Mouse (Mus musculus): Measurements from ENCODE around the gene Cdk17. TPM values are rescaled to one million over a fixed set of nuclear protein-coding genes. Genes with fewer than 3 reads are reported as not detected.

The Cdk17 gene
- polyA plus RNA-seq, 1 experiment from 2014 or later = 34.4 TPM

DNA sequence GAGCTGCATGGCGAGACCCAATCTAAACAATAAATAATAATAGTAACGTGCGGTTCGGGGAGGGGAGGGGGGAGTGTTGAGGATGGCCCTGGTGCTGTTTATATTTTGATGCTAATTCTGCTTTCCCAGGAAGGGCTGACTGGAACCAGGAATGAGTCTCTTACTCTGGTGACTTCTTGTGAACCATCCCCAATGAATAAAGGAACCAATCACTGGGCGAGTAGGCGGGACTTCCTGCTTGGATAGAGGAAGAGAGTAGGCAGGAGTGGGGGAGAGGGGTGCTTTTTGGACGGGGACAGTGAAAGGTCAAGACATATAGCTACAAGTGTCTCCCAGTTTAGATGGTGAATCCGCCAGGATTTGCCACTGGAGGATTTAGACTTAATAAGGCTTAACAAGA lies 117.7 kb downstream of the Cdk17 start:
- Histone ChIP-seq H3K27me3 (ENCODE audit: control insufficient read depth, insufficient read depth, low read length) (0 out of 2 replicates have a peak, but pooled peaks cover 2% of the 10 kb centered on the region), H3K4me2 (ENCODE audit: low read depth, low read length, severe bottlenecking) (no peak overlapping the region), H3K4me3 (ENCODE audit: low read depth, low read length) (no peak overlapping the region), H3K36me3 (ENCODE audit: control insufficient read depth, insufficient read depth, low read length) (no peaks in the 10 kb centered on the region), H3K27ac (ENCODE audit: low read depth, low read length) (no peak overlapping the region), H3K4me1 (replicated peaks; ENCODE audit: control insufficient read depth, insufficient read depth, low read length) (peaks cover 16% of the 10 kb centered on the region; the same call in 1 of the 2 replicates), H3K9ac (ENCODE audit: low read length) (no peak overlapping the region), H3K9me3 (ENCODE audit: control insufficient read depth, low read length) (no peaks in the 10 kb centered on the region)
- ATAC-seq (replicated peaks; ENCODE audit: low FRiP score) = no peak
- WGBS = 79% methylated on average over 8 of the region's 8 CpGs
- no peak for DNase-seq (ENCODE audit: low spot score)

DNA sequence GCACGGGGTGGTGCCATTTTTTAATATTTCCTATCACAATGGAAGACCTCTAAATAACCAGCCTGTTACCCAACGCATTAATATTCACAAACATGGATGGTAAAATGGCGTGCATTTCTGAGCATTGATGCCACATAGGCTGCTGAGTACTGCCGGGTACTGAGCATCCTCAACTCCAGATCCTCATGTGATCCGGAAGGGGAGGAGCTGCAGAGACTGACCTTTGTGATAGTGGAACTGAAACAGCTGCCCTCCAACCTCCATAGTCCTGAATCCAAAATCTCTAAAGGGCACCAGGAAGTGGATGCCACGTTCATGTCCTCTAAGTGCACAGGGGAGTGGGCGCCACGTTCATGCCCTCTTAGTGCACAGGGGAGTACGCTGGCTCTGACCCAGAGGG lies 118.4 kb downstream of the Cdk17 start:
- H3K27me3 ChIP-seq (ENCODE audit: control insufficient read depth, insufficient read depth, low read length) = 0 out of 2 replicates have a peak, but pooled peaks cover 2% of the 10 kb centered on the region
- H3K27ac ChIP-seq (ENCODE audit: low read depth, low read length) = no peak overlapping the region
- H3K9ac ChIP-seq (ENCODE audit: low read length) = no peak overlapping the region
- no peaks in the 10 kb centered on the region for H3K9me3 ChIP-seq (ENCODE audit: control insufficient read depth, low read length)
- peaks cover 16% of the 10 kb centered on the region; the same call in 1 of the 2 replicates for H3K4me1 ChIP-seq (replicated peaks; ENCODE audit: control insufficient read depth, insufficient read depth, low read length)
- no peak overlapping the region for H3K4me3 ChIP-seq (ENCODE audit: low read depth, low read length)
- 91% methylated on average over 9 of the region's 9 CpGs for WGBS
- H3K4me2 ChIP-seq (ENCODE audit: low read depth, low read length, severe bottlenecking) = no peak overlapping the region
- no peaks in the 10 kb centered on the region for H3K36me3 ChIP-seq (ENCODE audit: control insufficient read depth, insufficient read depth, low read length)
- ATAC-seq (replicated peaks; ENCODE audit: low FRiP score) (no peak), DNase-seq (ENCODE audit: low spot score) (no peak)

DNA sequence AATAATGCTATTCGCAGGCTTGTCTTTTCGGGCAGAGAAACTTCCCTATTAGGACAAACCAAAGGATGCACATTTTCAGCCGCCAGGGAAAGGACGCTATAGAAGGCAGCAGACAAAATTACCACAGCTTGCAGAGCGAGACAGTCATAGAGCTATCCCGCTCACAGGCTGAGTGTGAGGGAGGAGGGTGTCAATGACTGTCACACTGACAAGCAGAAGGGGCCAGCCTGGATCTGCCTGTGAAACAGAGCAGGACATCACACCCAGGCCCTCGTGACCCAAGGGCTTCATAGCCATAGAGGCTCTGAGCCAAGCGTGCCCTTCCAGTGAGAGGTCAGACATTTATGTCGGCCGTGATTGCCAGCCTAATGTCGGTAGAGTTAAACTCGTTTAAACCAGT lies 119.9 kb downstream of the Cdk17 start:
- H3K4me2 ChIP-seq (ENCODE audit: low read depth, low read length, severe bottlenecking) = no peak overlapping the region
- ATAC-seq (replicated peaks; ENCODE audit: low FRiP score) (no peak), DNase-seq (ENCODE audit: low spot score) (no peak)
- 0 out of 2 replicates have a peak, but pooled peaks cover 2% of the 10 kb centered on the region for H3K27me3 ChIP-seq (ENCODE audit: control insufficient read depth, insufficient read depth, low read length)
- H3K4me3 ChIP-seq (ENCODE audit: low read depth, low read length) = no peak overlapping the region
- no peaks in the 10 kb centered on the region for H3K9me3 ChIP-seq (ENCODE audit: control insufficient read depth, low read length)
- WGBS = 87% methylated on average over 12 of the region's 12 CpGs
- peaks cover 16% of the 10 kb centered on the region; the same call in 1 of the 2 replicates for H3K4me1 ChIP-seq (replicated peaks; ENCODE audit: control insufficient read depth, insufficient read depth, low read length)
- H3K27ac ChIP-seq (ENCODE audit: low read depth, low read length) = no peak overlapping the region
- H3K36me3 ChIP-seq (ENCODE audit: control insufficient read depth, insufficient read depth, low read length) = no peaks in the 10 kb centered on the region
- H3K9ac ChIP-seq (ENCODE audit: low read length) = no peak overlapping the region

DNA sequence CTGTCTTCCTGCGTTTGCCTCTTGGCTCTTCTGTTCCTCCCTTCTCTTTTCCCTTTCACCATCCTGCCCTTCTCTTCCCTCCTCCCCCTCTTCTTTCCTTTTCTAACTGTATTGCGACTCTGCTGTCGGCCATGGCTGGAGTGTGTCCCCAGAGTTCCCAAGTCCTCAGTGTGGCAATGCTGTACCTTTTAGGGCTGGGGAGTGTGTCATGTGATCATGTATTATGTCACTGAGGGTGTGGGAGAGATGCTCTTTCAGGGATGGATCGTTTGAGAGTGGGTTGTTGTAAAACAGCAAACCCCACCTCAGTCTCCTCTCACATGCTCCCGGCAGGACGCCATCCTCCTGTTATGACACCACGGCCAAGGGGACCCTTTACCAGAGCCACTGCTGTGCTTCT lies 120.4 kb downstream of the Cdk17 start:
- Histone ChIP-seq H3K9me3 (ENCODE audit: control insufficient read depth, low read length) (no peaks in the 10 kb centered on the region), H3K4me1 (replicated peaks; ENCODE audit: control insufficient read depth, insufficient read depth, low read length) (peaks cover 13% of the 10 kb centered on the region; the same call in 1 of the 2 replicates), H3K4me3 (ENCODE audit: low read depth, low read length) (no peak overlapping the region), H3K27me3 (ENCODE audit: control insufficient read depth, insufficient read depth, low read length) (0 out of 2 replicates have a peak, but pooled peaks cover 2% of the 10 kb centered on the region), H3K27ac (ENCODE audit: low read depth, low read length) (no peak overlapping the region), H3K9ac (ENCODE audit: low read length) (no peak overlapping the region), H3K36me3 (ENCODE audit: control insufficient read depth, insufficient read depth, low read length) (no peaks in the 10 kb centered on the region), H3K4me2 (ENCODE audit: low read depth, low read length, severe bottlenecking) (no peak overlapping the region)
- no peak for ATAC-seq (replicated peaks; ENCODE audit: low FRiP score)
- no peak for DNase-seq (ENCODE audit: low spot score)
- WGBS = 79% methylated on average over 7 of the region's 7 CpGs

DNA sequence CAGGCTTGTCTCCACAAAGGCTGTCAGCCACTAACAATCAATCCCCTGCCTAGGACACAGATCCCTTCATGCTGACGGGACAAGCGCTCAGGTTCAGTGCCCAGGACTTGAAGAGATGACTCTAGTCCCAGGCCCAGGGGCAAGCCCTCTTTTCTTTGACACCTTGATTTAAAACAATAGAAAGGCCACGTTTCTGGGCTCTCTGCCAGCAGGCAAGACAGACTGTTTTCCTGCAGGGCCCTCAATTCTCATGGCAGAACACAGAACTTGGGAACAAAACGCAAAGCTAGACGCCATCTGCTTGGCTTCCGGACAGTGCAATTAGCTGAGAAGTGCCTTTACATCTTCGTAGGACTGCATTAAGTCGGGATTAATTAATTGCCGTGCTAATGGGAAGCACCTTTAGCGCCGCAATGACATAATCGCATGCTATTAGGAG lies 121.9 kb downstream of the Cdk17 start:
- Histone ChIP-seq H3K4me3 (ENCODE audit: low read depth, low read length) (no peak overlapping the region), H3K4me1 (replicated peaks; ENCODE audit: control insufficient read depth, insufficient read depth, low read length) (0 out of 2 replicates have a peak, but pooled peaks cover 4% of the 10 kb centered on the region), H3K4me2 (ENCODE audit: low read depth, low read length, severe bottlenecking) (no peak overlapping the region), H3K9me3 (ENCODE audit: control insufficient read depth, low read length) (no peaks in the 10 kb centered on the region), H3K27ac (ENCODE audit: low read depth, low read length) (peak overlapping the region; percentile 51; the same call in 1 of the 2 replicates), H3K9ac (ENCODE audit: low read length) (no peak overlapping the region), H3K27me3 (ENCODE audit: control insufficient read depth, insufficient read depth, low read length) (0 out of 2 replicates have a peak, but pooled peaks cover 2% of the 10 kb centered on the region), H3K36me3 (ENCODE audit: control insufficient read depth, insufficient read depth, low read length) (no peaks in the 10 kb centered on the region)
- ATAC-seq (replicated peaks; ENCODE audit: low FRiP score) (peak; percentile 76), DNase-seq (ENCODE audit: low spot score) (peak; percentile 77)
- WGBS = 49% methylated on average over 12 of the region's 12 CpGs

DNA sequence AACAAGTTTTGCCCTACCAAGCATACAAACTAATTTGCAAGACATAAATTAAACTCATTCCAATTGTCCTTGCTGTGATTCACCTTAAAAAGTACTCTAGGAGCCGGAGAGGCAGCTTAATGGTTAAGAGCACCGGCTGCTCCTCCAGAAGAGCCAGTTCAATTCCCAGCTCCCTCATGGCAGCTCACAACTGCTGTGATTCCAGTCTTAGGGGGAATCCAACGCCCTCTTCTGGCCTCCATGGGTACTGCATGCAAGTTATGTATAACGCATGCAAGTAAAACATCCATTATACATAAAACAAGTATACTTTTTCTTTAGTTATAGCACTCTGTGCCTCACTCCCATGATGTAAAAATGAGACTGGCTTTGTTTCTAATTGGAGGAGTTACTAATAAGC lies 122.6 kb downstream of the Cdk17 start:
- H3K4me2 ChIP-seq (ENCODE audit: low read depth, low read length, severe bottlenecking) = no peak overlapping the region

DNA sequence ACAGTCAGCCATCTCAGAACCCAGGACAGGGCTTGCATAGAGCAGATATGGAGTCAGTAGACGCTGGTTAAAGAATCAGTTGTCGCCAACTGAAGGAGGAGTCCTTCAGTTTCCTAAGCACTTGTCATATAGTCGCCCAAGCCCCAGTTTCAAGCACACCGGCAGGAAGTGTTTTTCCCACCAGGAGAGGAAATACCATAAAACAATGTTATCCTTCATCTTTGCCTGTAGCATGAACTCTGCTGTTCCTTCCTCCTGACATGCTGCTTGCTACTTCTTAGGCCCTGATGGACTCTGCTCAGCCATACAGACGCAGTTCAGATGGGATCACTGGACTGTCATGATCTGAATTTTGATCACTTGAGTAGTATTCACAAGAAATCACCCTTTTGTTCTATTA lies 124.8 kb downstream of the Cdk17 start:
- 0 out of 2 replicates have a peak, but pooled peaks cover 2% of the 10 kb centered on the region for H3K27me3 ChIP-seq (ENCODE audit: control insufficient read depth, insufficient read depth, low read length)
- H3K9ac ChIP-seq (ENCODE audit: low read length) = no peak overlapping the region
- H3K4me3 ChIP-seq (ENCODE audit: low read depth, low read length) = no peak overlapping the region
- ATAC-seq (replicated peaks; ENCODE audit: low FRiP score) (no peak), DNase-seq (ENCODE audit: low spot score) (no peak)
- H3K9me3 ChIP-seq (ENCODE audit: control insufficient read depth, low read length) = no peaks in the 10 kb centered on the region
- H3K27ac ChIP-seq (ENCODE audit: low read depth, low read length) = no peak overlapping the region
- H3K4me1 ChIP-seq (replicated peaks; ENCODE audit: control insufficient read depth, insufficient read depth, low read length) = 0 out of 2 replicates have a peak, but pooled peaks cover 2% of the 10 kb centered on the region
- WGBS = 80% methylated on average over 5 of the region's 5 CpGs
- H3K36me3 ChIP-seq (ENCODE audit: control insufficient read depth, insufficient read depth, low read length) = no peaks in the 10 kb centered on the region
- no peak overlapping the region for H3K4me2 ChIP-seq (ENCODE audit: low read depth, low read length, severe bottlenecking)

More for the DNA sequence above, 122.6 kb downstream of the Cdk17 start:
- Histone ChIP-seq H3K4me1 (replicated peaks; ENCODE audit: control insufficient read depth, insufficient read depth, low read length) (0 out of 2 replicates have a peak, but pooled peaks cover 2% of the 10 kb centered on the region), H3K9ac (ENCODE audit: low read length) (no peak overlapping the region), H3K27me3 (ENCODE audit: control insufficient read depth, insufficient read depth, low read length) (0 out of 2 replicates have a peak, but pooled peaks cover 2% of the 10 kb centered on the region), H3K27ac (ENCODE audit: low read depth, low read length) (peak overlapping the region; percentile 7; the same call in 1 of the 2 replicates), H3K4me3 (ENCODE audit: low read depth, low read length) (no peak overlapping the region), H3K9me3 (ENCODE audit: control insufficient read depth, low read length) (no peaks in the 10 kb centered on the region), H3K36me3 (ENCODE audit: control insufficient read depth, insufficient read depth, low read length) (no peaks in the 10 kb centered on the region)
- 73% methylated on average over 4 of the region's 4 CpGs for WGBS
- no peak for ATAC-seq (replicated peaks; ENCODE audit: low FRiP score)
- peak; percentile 69 for DNase-seq (ENCODE audit: low spot score)

DNA sequence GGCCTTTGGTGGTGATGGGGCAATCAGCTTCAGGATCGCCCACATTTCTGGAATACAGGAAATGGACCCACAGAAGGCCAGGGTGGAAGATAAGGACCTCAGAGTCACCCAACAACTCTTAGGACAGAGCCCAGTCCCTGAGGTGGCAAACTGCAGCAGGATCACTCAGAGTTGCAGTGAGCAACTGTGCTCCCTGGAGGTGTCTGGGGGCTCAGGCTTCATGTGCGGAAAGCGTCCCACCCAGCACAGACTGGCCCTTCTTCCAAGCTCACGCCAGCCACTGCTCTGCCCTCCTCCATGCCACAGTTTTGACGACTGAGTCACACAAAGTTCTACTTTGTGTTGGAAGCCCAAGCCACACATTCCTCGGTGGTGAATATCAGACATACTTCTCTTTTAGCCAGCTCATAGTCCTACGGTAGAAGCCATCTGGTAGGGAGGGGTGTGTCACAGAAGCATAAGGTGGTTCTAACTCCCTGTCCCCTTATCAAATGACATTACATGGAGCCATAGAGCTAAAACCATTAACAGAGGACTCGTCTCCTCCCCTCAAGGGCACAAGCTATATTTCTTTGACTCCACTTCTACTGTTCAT lies 127.0 kb downstream of the Cdk17 start:
- WGBS = 91% methylated on average over 8 of the region's 8 CpGs
- no peak overlapping the region for H3K27ac ChIP-seq (ENCODE audit: low read depth, low read length)
- ATAC-seq (replicated peaks; ENCODE audit: low FRiP score) (no peak), DNase-seq (ENCODE audit: low spot score) (no peak)
- H3K4me2 ChIP-seq (ENCODE audit: low read depth, low read length, severe bottlenecking) = no peak overlapping the region
- H3K27me3 ChIP-seq (ENCODE audit: control insufficient read depth, insufficient read depth, low read length) = no peaks in the 10 kb centered on the region
- H3K4me3 ChIP-seq (ENCODE audit: low read depth, low read length) = no peak overlapping the region
- H3K36me3 ChIP-seq (ENCODE audit: control insufficient read depth, insufficient read depth, low read length) = no peaks in the 10 kb centered on the region
- H3K9me3 ChIP-seq (ENCODE audit: control insufficient read depth, low read length) = no peaks in the 10 kb centered on the region
- H3K9ac ChIP-seq (ENCODE audit: low read length) = no peak overlapping the region
- 0 out of 2 replicates have a peak, but pooled peaks cover 4% of the 10 kb centered on the region for H3K4me1 ChIP-seq (replicated peaks; ENCODE audit: control insufficient read depth, insufficient read depth, low read length)

DNA sequence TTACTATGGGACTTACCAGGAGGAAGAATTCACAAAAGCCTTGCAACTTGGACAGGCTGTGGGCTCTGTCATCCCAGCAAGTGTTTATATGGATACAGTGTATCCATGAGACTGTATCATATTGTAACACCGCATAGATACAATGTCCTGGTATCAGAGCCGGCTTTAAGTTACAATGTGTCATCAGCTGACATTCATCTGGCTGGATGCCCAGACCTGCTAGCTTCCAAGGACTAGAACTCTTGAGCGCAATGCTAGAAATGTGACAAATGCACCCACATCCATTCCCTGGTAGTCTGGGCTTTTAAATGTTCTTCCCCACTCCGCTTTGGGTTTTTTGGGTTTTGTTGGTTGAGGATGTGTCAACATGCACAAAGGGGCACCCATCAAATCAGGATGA lies 127.7 kb downstream of the Cdk17 start:
- Histone ChIP-seq H3K9me3 (ENCODE audit: control insufficient read depth, low read length) (no peaks in the 10 kb centered on the region), H3K4me3 (ENCODE audit: low read depth, low read length) (no peak overlapping the region), H3K9ac (ENCODE audit: low read length) (no peak overlapping the region), H3K4me1 (replicated peaks; ENCODE audit: control insufficient read depth, insufficient read depth, low read length) (0 out of 2 replicates have a peak, but pooled peaks cover 4% of the 10 kb centered on the region), H3K27me3 (ENCODE audit: control insufficient read depth, insufficient read depth, low read length) (no peaks in the 10 kb centered on the region), H3K4me2 (ENCODE audit: low read depth, low read length, severe bottlenecking) (no peak overlapping the region), H3K27ac (ENCODE audit: low read depth, low read length) (no peak overlapping the region), H3K36me3 (ENCODE audit: control insufficient read depth, insufficient read depth, low read length) (no peaks in the 10 kb centered on the region)
- DNase-seq (ENCODE audit: low spot score) (no peak), ATAC-seq (replicated peaks; ENCODE audit: low FRiP score) (no peak)
- WGBS = 93% methylated on average over 4 of the region's 4 CpGs
